Mouse (Mus musculus): ENCODE data around the gene Ift46. TPM values are rescaled to one million over a fixed set of nuclear protein-coding genes. Genes with fewer than 3 reads are reported as not detected.
A peak's percentile ranks its signal among the peaks of the same experiment; 100 is the strongest.
"Not testable (repeated sequence)": the region's sequence is repeated elsewhere in the genome, so short reads cannot be mapped to it uniquely, and the experiment has no call there.

The Ift46 gene
- total RNA-seq, 1 experiment from 2014 or later, result 53.5 TPM

DNA sequence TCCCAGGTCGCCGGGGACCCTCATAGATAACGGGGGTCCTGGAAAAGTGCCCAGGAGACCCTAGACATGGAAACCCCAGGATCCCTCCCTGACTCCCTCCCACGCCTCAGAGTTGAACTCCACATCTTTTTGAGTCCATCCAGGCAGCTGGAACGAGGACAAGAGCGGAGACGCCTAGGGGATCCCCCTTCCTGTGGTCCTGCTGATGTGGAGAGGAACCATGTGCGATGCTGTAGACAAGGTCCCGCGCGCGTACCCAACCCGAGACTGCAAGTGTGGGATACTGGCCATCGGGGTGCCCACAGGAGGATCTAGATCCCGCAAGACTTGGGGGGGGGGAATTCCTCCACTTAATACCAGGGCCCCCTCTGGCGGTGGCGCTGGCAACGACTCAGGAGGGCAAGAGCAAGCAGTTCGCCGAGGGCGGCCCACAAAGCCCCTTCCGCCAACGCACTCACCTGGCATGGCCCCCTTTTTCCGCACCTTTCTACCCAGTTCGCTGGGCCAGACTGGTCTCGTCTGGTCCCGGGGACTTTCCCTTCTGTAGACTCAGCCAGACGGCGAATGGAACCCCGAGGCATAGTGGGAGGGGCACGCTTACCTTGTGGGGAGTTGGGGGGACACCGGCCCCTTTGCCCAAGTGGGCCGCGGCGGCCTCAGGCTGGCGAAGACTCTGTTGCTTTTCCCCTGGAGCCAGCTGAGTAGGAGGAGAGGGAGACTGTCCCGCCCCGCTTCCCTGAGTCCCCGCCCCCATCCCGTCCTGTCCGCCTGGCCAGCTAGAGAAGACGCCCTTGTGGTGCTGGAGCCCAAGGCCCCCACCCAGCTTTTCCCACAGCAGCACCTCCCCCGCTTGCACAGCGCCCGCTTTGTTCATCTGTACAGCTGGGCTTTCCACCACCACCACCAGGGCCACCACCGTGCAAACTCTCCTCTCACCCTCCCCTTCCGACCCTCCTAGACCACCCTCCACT, 32.9 kb upstream of the Ift46 start, which contains the start of gene Phldb1:
Gene Phldb1 (minus strand): TSS at position 675 of the 971 bp plus-strand sequence.
- ATAC-seq (replicated peaks; ENCODE audit: insufficient number of reproducible peaks, low FRiP score, low TSS enrichment, poor library complexity, severe bottlenecking), result peak; percentile 62; the same call in 1 of the 2 replicates

DNA sequence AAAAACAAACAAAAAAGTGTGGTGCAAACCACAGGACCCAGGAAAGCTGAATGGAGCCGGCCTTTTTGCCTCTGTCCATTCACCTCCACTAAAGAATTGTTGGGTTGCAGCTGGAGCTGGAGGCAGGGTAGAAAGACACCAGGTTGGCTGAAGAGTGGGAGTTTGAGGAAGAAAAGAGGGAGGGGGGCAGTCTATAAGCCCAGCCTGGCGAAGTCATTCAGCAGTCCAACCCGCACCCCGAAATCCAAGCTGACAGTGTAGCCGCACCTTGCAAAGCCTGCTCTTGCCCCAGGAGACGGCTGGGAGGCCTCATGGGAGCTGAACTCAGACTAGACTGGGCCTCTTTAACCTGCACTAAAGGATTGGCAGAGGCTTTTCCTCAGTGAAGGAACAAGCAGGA, 31.8 kb upstream of the Ift46 start:
- ATAC-seq (replicated peaks; ENCODE audit: insufficient number of reproducible peaks, low FRiP score, low TSS enrichment, poor library complexity, severe bottlenecking), result no peak

DNA sequence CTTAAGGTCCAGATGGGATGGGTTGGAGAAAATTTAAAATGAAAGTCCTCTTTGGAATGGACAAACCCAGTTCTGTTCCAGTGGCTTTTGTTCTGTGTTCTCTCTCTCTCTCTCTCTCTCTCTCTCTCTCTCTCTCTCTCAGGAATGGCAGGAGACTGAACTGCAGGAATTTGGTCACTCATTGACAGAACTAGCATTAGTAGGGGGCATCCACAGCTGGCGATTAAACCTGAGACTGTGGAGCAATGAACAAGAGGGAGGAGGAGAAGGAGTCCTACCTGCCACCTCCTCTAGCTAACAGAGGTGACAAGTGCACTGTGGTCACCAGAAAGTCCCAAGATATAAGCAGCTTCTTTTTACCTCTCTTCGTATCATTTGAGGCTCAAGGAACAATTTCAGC, 31.4 kb upstream of the Ift46 start:
- no peak for ATAC-seq (replicated peaks; ENCODE audit: insufficient number of reproducible peaks, low FRiP score, low TSS enrichment, poor library complexity, severe bottlenecking)

DNA sequence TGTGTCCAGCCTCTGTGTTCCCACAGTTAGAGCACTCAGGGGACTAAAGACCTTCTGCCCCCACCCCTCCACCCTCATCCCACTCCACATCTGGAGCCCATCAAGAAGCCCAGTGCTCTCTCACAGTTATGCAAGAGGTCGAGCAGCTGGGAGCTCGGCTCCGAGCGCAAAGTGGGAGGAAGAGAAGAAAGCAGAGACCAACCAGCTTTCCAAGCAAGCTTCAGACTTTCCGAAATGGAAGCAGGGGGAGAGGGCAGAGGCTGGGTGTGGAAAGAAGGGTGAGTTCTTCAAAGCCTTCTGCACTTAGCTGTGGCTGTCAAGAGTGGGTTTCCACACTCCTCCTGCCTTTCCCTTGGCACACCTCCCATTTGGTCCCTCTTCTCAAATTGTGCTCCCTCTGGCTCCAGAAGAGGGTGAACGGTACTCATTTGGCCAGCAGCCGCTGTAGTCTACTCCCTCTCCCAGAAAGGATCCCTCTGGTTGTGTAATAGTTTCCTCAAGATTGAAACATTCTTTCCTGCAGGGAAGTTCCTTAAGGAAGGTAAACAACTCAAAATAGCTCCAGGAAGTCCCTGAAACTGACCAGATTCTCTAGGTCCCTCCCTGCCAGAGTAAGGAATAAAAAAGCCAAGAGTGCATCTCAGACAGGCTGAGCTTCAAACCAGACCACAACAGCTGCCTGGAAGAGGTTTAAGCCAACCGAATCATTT, 30.3 kb upstream of the Ift46 start:
- no peak for ATAC-seq (replicated peaks; ENCODE audit: insufficient number of reproducible peaks, low FRiP score, low TSS enrichment, poor library complexity, severe bottlenecking)

DNA sequence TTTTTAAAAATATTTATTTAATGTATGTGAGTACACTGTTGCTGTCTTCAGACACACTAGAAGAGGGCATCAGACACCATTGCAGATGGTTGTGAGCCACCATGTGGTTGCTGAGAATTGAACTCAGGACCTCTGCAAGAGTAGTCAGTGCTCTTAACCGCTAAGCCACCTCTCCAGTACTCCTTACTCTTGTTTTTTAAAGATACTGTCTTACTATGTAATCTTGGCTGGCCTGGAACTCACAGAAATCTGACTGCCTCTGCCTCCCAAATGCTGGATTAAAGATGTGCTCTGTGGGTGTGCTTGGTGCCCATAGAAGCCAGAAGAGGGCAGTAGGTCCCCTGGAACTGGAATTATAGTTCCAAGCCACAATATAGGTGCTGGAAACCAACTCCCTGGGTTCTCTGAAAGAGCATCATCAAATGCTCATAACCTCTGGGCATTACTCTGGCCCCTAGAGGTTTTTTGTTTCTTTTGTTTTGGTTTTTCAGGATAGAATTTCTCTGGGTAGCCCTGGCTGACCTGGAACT, 27.0 kb upstream of the Ift46 start:
- ATAC-seq (replicated peaks; ENCODE audit: insufficient number of reproducible peaks, low FRiP score, low TSS enrichment, poor library complexity, severe bottlenecking), result no peak

DNA sequence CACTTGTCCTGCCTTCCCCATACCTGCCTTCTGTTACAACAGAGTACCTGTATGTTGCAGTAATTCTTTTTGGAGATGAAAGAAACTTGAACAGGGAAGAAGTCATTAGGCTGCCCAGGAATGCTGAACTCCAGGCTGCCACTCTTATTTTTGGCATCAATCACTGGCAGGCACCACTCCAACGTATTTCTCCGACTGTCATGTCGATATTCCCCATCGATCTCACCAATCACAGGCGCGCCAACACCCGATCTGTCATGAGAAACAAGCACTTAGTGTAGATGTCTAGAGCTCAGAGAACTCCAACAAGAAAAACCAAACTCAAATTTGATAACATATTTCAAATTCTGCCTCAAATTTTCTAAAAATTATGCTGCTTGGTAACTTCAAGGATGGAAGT, 22.3 kb upstream of the Ift46 start:
- ATAC-seq (replicated peaks; ENCODE audit: insufficient number of reproducible peaks, low FRiP score, low TSS enrichment, poor library complexity, severe bottlenecking), result no peak

DNA sequence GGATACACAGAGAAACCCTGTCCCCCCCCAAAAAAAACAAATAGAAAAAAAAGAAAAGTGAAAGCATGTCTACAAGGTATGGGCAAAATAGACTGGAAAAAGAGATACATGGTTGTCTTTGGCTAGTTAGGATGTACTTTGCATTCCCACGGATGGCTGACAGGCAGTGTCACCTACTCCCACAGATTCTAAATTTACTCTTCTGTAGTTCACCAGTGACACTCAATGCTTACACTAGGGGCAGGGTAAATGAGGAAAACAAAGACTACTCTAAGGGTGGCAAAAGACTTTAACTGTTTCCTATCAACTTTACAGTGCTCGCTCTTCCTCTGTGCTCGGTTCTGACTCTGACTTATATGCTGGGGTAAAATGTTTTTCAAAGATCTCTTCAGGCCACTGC, 21.0 kb upstream of the Ift46 start:
- ATAC-seq (replicated peaks; ENCODE audit: insufficient number of reproducible peaks, low FRiP score, low TSS enrichment, poor library complexity, severe bottlenecking), result no peak

DNA sequence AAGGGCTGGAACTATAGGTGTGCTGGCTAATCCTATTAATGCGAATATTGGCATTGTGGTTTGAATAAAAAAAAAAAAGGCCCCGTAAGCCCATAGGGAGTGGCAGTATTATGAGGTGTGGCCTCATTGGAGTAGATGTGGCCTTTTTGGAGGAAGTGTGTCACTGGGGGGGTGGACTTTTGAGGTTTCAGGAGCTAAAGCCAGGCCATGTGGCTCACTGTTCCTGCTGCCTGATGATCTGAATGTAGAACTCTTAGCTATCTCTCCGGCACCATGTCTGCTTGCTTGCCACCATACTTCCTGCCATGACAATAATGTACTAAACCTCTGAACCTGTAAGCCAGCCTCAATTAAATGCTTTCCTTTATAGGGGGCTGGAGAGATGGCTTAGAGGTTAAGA, 20.4 kb upstream of the Ift46 start:
- ATAC-seq (replicated peaks; ENCODE audit: insufficient number of reproducible peaks, low FRiP score, low TSS enrichment, poor library complexity, severe bottlenecking), result no peak

DNA sequence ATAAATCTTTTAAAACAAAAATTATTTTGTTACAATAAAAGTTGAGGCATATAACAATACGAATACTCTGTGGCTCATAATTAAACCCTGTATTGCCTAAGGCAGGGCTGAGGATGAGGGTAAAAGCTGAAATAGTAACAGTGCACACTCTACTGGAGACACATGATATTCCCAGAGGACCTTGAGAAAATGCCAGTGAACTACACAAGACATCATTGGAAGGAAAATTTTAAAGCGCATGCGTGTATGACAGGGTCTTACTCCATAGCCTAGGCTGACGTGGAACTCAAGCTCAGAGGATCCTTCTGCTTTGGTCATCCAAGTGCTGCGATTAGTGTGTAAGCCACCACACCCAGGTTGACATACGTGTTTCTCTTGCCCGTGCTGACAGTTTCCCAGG, 19.2 kb upstream of the Ift46 start:
- no peak for ATAC-seq (replicated peaks; ENCODE audit: insufficient number of reproducible peaks, low FRiP score, low TSS enrichment, poor library complexity, severe bottlenecking)

DNA sequence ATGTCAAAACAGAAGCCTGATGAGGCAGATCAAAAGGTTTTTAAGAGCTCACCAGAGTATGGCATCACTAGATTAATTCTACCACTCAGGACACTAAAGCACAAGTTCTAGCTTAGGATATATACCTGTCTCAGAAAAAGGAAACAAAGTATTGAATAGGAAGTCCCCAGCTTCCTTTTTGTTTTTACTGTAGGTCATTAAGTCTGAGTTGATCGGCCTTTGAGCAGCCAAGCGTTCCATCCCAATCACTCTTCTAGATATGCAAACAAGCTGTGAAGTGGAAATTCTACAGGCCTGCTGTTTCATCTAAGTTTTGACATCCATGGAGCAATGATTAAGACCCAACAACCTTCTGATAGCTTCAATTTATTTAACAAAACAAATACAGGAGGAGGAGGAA, 6.8 kb upstream of the Ift46 start:
- no peak for ATAC-seq (replicated peaks; ENCODE audit: insufficient number of reproducible peaks, low FRiP score, low TSS enrichment, poor library complexity, severe bottlenecking)

DNA sequence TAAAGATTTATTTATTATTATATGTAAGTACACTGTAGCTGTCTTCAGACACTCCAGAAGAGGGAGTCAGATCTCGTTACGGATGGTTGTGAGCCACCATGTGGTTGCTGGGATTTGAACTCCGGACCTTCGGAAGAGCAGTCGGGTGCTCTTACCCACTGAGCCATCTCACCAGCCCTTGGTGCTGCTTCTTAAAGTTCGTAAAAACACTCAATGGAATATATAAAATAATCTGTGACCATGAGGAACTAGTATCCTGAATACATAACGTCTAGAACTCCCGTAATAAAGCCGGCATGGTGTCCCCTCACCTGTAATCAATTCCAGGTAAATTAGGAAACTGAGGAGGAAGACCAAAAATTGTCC, 304 bp downstream of the Ift46 start:
- ATAC-seq (replicated peaks; ENCODE audit: insufficient number of reproducible peaks, low FRiP score, low TSS enrichment, poor library complexity, severe bottlenecking), result not testable (repeated sequence)

DNA sequence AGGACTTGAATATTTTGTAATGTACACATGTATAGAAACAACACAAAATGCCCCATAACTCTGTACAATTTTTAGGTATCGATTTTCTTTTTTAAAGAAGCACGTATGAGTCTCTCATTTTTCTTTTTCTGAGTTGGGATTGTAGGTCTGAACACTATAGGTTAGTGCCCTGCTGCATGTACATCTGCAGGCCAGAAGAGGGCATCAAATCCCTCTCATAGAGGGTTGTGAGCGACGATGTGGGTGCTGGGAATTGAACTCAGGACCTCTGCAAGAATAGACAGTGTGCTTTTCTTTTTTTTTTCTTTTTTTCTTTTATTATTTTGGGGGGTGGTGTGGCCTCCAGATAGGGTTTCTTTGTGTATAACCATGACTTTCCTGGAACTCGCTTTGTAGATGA, 3.7 kb downstream of the Ift46 start:
- no peak for ATAC-seq (replicated peaks; ENCODE audit: insufficient number of reproducible peaks, low FRiP score, low TSS enrichment, poor library complexity, severe bottlenecking)

DNA sequence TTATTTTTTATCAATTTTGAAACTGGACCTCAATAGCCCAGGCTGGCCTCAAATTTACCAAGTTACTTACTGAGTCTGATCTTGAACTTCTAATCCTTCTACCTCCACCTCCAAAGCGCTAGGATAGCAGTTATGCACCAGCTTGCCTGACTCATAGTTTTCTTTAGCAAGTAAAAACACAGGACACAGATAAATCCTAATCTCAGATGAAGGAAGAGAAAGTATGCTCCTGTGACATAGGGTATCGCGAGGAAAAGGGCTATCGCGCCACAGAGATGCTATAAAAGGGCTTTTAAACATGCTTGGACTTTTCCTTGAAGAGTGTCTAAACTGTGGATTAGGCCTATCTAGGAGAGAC, 4.7 kb downstream of the Ift46 start:
- ATAC-seq (replicated peaks; ENCODE audit: insufficient number of reproducible peaks, low FRiP score, low TSS enrichment, poor library complexity, severe bottlenecking), result no peak

DNA sequence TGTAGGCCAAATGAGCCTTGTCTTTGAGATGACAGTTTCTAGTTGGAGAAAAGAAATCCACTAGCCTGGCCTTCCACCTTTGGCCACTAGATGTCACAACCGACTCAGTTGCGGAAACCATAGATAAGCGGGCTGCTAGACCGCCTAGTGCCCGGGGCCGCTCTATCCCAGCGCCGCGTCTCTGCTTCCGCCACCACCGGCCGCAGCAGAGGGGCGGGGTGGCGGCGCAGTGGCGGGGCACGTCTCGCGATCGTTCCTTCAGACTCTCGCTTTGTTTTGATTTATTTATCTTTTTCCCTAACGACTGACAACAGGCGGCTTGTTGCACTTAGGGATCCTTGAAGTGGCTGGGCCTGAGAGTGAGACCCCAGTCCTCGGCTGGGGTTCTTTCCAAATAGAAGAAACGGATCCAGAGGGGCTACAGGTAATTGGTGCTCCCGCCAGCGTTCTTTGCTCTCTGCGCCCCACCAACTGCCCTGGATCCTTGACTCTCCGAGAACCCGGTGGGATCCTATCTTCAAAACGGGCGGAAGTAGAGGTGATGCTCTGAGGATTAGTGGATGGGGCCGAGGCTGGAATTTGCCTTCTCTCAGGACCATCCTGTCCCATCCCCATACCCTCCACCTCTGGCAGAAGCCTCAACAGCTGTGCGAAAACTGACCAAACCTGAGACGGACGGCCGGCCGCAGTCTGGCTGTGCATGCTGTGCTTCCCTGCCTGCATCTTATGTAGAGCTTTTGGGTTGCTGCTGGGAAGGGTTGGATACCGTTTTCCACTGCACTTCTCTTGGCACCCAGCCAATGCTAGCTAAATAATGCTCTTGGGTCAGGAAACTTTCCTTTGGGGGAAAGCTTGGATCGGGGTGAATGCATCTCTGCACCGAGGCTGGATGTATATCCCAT, 5.3 kb downstream of the Ift46 start:
- peak; percentile 98 for ATAC-seq (replicated peaks; ENCODE audit: insufficient number of reproducible peaks, low FRiP score, low TSS enrichment, poor library complexity, severe bottlenecking)

DNA sequence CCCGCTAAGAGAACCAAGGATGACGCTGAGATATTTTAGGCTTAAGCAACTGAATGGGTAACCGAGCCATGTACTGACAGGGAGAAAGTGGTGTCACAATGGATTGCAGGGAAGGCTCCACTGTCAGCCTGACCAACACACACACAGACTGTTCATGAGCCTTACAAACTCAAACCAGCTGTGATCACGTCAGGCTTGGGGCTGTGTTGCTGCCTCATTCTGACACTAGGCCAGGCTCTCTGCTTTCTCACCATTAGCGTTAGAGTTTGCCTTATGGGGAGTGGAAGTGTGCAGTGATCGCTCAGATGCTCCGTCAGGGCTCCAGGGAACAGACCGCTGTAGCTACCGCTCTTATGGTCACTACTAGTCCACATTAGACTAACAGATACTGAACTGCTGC, 25.1 kb downstream of the Ift46 start:
- no peak for ATAC-seq (replicated peaks; ENCODE audit: insufficient number of reproducible peaks, low FRiP score, low TSS enrichment, poor library complexity, severe bottlenecking)

DNA sequence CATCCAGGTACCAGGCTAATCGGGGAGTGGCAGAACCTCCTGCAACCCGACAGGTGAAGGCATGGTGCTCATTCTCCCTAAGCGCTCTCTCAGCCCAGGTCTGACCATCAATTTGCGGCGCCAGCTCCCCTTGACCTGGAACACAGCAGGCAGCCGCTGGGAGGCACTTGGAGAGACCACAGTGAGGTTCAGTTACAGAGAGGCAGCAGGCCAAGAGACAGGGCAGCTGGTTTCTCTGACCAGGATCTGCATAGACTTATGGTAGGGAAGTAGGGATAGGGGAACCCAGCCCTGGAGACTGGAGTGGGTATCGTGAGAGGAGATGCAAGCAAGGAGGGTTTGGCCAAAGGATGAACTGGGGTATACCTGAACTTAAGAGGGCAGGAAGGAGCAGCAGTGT, 30.6 kb downstream of the Ift46 start:
- no peak for ATAC-seq (replicated peaks; ENCODE audit: insufficient number of reproducible peaks, low FRiP score, low TSS enrichment, poor library complexity, severe bottlenecking)

DNA sequence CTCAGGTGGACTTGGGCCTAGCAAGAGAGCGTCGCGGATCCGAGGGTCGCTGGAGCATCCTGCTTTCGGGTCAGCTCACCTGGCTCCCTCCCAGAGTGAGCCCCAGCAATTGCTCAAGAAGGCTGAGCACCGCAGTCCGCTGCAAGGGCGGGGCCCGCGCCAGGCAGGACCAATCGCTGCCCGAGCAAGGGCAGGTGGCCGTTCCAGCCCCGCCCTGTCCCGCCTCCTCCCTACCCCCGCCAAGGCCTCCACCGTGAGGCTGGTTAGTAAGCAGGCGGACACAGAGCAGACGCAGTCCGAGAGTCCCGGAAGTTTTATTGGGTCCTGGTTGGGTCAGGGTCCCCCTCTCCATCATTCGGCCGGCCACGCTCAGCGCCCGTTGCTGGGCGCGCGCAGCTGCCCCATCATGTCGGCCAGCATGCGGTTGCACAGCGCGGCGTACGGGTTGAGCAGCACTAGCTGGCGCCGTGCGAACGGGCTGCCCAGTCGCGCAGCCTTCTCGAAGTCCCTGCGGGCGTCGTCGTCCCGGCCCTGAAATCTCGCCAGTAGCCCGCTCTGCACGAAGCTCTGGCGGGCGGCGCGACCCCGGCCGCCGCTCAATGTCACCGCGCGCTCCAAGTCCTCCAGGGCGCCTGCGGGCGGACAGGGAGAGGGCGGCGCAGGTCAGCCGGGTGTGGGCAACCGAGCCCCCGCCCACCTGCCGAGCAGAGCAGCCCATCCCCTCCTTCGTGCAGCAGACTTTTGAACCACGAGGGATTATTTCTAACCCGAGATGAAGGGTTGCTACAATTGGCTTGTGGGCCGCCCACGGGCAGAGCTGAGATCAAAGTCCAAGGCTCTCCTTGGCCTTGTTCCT, 31.6 kb downstream of the Ift46 start, which contains the start of gene Tmem25:
Gene Tmem25 (minus strand): TSS at position 206 of the 856 bp plus-strand sequence.
- peak; percentile 40 for ATAC-seq (replicated peaks; ENCODE audit: insufficient number of reproducible peaks, low FRiP score, low TSS enrichment, poor library complexity, severe bottlenecking)

DNA sequence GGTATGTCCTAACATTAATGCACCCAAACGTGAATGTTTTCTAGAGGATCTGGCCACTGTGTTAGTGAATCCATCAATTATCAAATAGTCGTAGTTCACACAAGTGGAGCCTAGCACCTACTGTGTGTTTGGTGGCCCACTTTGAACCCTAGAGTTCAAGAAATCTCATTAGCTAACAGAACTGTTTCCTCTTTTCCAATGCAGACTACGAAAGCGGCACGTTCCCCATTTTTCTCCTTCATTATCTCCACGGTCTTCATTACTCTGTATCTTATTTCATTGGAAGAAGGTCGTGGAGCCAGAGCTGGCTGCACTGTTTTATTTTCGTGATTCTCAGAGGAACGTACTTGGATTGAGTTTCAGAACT, 32.2 kb downstream of the Ift46 start:
- no peak for ATAC-seq (replicated peaks; ENCODE audit: insufficient number of reproducible peaks, low FRiP score, low TSS enrichment, poor library complexity, severe bottlenecking)

Measured in monocyte, adult 5-6 weeks (primary cell).